Mouse (Mus musculus) heart, adult 2 months (tissue): Measurements from ENCODE around the gene Rab42. TPM values are rescaled to one million over a fixed set of nuclear protein-coding genes. Genes with fewer than 3 reads are reported as not detected.

ENCODE experiments used
- DNase-seq, 2 experiments: peaks; one replicate each; pipeline ENCODE4 v3.0.0; 2021
- H3K27ac ChIP-seq: fragments of 200-600 bp; 2 replicates; pipeline ENCODE4 v1.8.1; 2022
- H3K27me3 ChIP-seq: fragments of 200-500 bp; 2 replicates; pipeline ENCODE4 v1.6.1; 2012; ENCODE audit warnings: mild to moderate bottlenecking, low read length, inconsistent platforms, mixed read lengths; ENCODE audit not compliant: control insufficient read depth, insufficient read depth
- H3K36me3 ChIP-seq: fragments of 200-500 bp; 2 replicates; pipeline ENCODE4 v1.6.1; 2012; ENCODE audit warnings: low read length, inconsistent platforms; ENCODE audit not compliant: control insufficient read depth, insufficient read depth
- H3K4me1 ChIP-seq: fragments of 200-500 bp; 2 replicates; pipeline ENCODE4 v1.6.1; 2011; ENCODE audit warnings: low read length; ENCODE audit not compliant: control insufficient read depth, insufficient read depth
- H3K4me3 ChIP-seq: fragments of 200-600 bp; 2 replicates; pipeline ENCODE4 v1.8.1; 2022
- H3K79me2 ChIP-seq: fragments of 200-500 bp; replicated peaks from 2 replicates; pipeline ENCODE4 v1.6.1; 2012; ENCODE audit warnings: mild to moderate bottlenecking, inconsistent platforms, low read length, moderate library complexity, mixed read lengths; ENCODE audit not compliant: control insufficient read depth, insufficient read depth
- H3K9ac ChIP-seq: fragments of 200-500 bp; 2 replicates; pipeline ENCODE4 v1.6.1; 2012; ENCODE audit warnings: low read depth, mild to moderate bottlenecking, control low read depth, inconsistent platforms, low read length, mixed read lengths
- CTCF ChIP-seq: fragments of 200-600 bp; IDR thresholded peaks from 2 replicates; pipeline ENCODE4 v1.8.1; 2022; ENCODE audit warnings: antibody characterized with exemption, mild to moderate bottlenecking, moderate library complexity
- EP300 ChIP-seq: fragments of 200-500 bp; IDR thresholded peaks from 2 replicates; pipeline ENCODE4 v1.6.1; 2011; ENCODE audit warnings: low read depth, low read length, control low read depth; ENCODE audit not compliant: insufficient read depth
- POLR2A ChIP-seq: fragments of 200-500 bp; IDR thresholded peaks from 2 replicates; pipeline ENCODE4 v1.6.1; 2011; ENCODE audit warnings: mild to moderate bottlenecking, low read depth, low read length, control low read depth; ENCODE audit not compliant: insufficient read depth
- WGBS: fragments of 180-500 bp; shearing (Covaris S2); methylation state at CpG from one replicate; pipeline ENCODE4 v1.1.7; 2018; 5-methylcytosine and 5-hydroxymethylcytosine counted together
- intact Hi-C: fragments of 180-260 bp; cut with DNase I; formaldehyde crosslinking; loops from one replicate; pipeline ENCODE4 v1.15.1; 2025
- polyA plus RNA-seq: library from polyadenylated mRNA; depleted of rRNA; stranded (reverse); fragments of >200 nt; gene quantifications from 2 replicates; pipeline ENCODE4 v1.2.3, GENCODE M21; 2012
- total RNA-seq, 2 experiments: library from RNA; stranded (reverse); gene quantifications; 2 replicates each; pipeline ENCODE4 v1.2.3; 2021

Rab42 gene
- total and polyA plus RNA-seq, 3 experiments = 0.73 to 4.2 (median 1.1) TPM

DNA sequence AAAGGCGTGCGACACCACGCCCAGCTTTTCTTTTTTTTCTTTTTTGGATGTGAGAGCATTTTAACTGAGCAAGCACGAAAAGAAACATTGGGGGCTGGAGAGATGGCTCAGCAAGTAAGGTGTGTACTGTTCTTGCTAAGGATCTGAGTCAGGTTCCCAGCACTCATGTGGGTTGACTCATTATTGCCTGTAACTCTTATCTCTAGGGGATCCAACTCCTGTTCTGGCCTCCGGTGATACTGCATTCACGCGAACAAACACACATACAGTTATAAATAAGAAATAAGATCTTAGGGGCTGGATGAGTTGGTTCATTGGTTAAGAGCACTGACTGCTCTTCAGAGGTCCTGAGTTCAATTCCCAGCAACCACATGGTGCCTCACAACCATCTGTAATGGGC is 39.9 kb downstream of the Rab42 start:
- Histone ChIP-seq H3K4me3 (no peak overlapping the region), H3K27me3 (no peaks in the 10 kb centered on the region), H3K79me2 (no peaks in the 10 kb centered on the region), H3K36me3 (peaks cover 6% of the 10 kb centered on the region; the same call in 1 of the 2 replicates), H3K9ac (no peak overlapping the region), H3K4me1 (peaks cover 4% of the 10 kb centered on the region), H3K27ac (no peak overlapping the region)
- TF ChIP-seq POLR2A = no peak
- TF ChIP-seq CTCF = no peak
- TF ChIP-seq EP300 = no peak
- 94% methylated on average over 7 of the region's 7 CpGs for WGBS
- intact Hi-C loops = no loop called here
- no peak for DNase-seq

DNA sequence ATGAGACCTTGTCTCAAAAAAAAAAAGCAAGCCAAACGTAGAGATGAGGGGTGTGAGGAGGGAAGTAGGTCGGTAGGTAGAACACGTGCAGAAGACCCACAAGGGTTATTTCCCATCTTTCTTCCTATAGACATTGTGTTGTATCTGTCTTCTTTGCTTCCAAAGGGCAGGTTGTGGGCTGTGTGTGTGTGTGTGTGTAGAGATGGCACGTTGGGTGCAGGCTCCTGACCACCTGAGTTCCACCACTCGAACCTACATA is 40.9 kb downstream of the Rab42 start:
- no peak overlapping the region for H3K27ac ChIP-seq
- DNase-seq = no peak
- no peaks in the 10 kb centered on the region for H3K79me2 ChIP-seq
- no peak overlapping the region for H3K9ac ChIP-seq
- no peak overlapping the region for H3K4me3 ChIP-seq
- 74% methylated on average over 5 of the region's 5 CpGs for WGBS
- peaks cover 4% of the 10 kb centered on the region for H3K4me1 ChIP-seq
- H3K27me3 ChIP-seq = no peaks in the 10 kb centered on the region
- TF ChIP-seq CTCF = no peak
- no peak for TF ChIP-seq EP300
- no peak for TF ChIP-seq POLR2A
- peaks cover 6% of the 10 kb centered on the region; the same call in 1 of the 2 replicates for H3K36me3 ChIP-seq
- intact Hi-C loops = no loop called here

DNA sequence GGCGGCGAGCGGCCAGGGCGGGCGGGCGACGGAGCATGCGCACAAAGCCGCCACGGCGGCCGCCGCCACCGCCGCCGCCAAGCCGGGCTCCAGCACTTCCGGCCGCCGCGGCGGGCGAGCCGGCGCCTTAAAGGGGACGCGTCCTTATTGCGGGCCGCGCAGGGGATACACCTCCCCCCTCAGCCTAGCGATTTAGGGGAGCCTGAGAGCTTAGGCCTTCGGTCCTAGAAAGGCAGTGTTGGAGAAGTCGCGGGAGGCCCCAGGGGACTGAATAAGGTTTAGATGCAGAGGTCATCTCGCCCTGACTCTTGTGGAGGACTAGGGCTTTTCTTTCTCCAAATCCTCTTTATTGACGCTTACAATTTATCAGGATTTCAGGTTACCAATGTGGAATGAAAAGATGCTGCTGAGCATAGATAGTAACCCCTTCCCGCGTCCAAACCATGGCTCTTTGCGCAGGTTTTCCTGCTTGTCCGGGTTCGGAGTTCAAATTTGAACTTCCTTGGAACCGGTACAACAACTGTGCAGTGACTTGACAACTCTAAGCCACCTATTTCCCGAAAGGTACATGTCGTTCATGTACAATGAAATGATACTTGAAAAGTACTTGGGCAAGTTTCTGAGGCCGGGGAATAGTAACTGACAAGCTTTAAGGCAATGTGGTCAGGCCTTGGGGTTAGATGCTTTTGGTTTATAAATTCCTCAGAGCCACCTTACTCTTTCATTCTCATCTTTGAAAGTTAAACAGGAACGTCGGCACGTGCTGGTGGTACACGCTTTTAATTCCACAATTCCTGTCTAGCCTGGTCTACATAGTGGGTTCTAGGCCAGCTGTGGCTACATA is 41.4 kb downstream of the Rab42 start, which contains the start of gene Gmeb1:
Gene Gmeb1 (minus strand): TSS at position 89 of the 844 bp plus-strand sequence.
- TF ChIP-seq POLR2A (peak; percentile 57; the same call in 1 of the 2 replicates), CTCF (no peak), EP300 (no peak)
- no peaks in the 10 kb centered on the region for H3K79me2 ChIP-seq
- peaks cover 4% of the 10 kb centered on the region for H3K4me1 ChIP-seq
- peak within 1 kb of the TSS; percentile 95 for H3K27ac ChIP-seq
- WGBS = 10% methylated on average over 37 of the region's 49 CpGs
- intact Hi-C loops = loop anchor here (2.0 kb wide), 1 partner anchor 49 kb away; the partner anchor contains the start of gene Ythdf2
- peak within 1 kb of the TSS; percentile 79 for H3K9ac ChIP-seq
- peak; percentile 89 for DNase-seq
- H3K36me3 ChIP-seq = peaks cover 6% of the 10 kb centered on the region; the same call in 1 of the 2 replicates
- H3K4me3 ChIP-seq = peak within 1 kb of the TSS; percentile 76
- H3K27me3 ChIP-seq = no peaks in the 10 kb centered on the region

DNA sequence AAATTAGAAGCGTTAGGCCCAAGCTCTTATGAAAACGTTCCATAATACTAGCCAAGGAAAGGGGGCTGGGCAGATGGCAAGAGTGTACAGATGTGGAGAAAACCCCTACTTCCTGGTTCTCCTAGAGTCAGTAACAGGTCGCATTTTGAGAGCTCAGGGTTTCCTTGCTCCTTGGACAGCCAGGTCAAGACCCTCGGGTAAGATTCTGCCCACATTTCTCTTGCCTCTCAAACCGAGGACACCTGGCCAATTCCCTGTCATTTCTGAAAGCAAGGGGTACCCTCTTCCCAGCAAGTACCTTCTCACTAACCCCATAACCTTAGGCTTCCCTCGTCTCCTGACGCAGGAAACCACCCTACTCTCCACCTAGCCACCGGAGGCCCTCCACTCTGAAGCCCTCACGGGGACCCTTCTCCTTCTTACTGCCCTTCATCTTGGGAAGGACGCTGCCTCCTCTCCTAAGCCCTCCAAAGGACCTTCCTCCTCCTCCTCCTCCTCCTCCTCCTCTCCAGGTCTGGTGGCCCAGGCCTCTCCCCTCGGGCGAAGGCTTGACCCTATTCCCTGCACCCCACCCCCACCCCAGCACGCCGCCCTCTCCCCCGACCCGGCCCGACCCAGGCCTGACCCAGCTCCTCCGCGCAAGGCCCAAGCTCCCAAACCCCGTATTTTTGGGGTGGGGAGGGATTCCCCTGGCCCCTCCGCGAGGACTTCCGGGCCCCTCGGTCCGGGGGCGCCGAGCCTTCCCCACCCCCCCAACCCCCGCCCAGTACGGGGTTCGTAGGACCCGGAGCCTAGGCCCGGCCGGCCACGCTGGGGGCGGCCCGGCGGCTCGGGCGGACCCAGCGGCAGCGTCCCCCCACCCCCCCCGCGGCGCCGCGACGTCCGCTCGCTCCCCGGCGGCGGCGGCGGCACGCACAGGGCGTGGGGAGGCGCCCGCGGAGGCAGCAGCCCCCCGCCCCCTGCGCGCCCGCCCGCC is 42.5 kb downstream of the Rab42 start:
- intact Hi-C loops = loop anchor here (2.0 kb wide), 1 partner anchor 48 kb away; the partner anchor contains the start of gene Ythdf2
- Histone ChIP-seq H3K27ac (peak overlapping the region; percentile 92), H3K4me1 (peaks cover 4% of the 10 kb centered on the region), H3K4me3 (peak overlapping the region; percentile 71), H3K9ac (peak overlapping the region; percentile 79), H3K27me3 (no peaks in the 10 kb centered on the region), H3K79me2 (no peaks in the 10 kb centered on the region), H3K36me3 (peaks cover 6% of the 10 kb centered on the region; the same call in 1 of the 2 replicates)
- under 1% methylated on average over 30 of the region's 64 CpGs for WGBS
- DNase-seq = peak; percentile 76 to 80
- no peak for TF ChIP-seq EP300
- TF ChIP-seq CTCF = no peak
- TF ChIP-seq POLR2A = no peak

DNA sequence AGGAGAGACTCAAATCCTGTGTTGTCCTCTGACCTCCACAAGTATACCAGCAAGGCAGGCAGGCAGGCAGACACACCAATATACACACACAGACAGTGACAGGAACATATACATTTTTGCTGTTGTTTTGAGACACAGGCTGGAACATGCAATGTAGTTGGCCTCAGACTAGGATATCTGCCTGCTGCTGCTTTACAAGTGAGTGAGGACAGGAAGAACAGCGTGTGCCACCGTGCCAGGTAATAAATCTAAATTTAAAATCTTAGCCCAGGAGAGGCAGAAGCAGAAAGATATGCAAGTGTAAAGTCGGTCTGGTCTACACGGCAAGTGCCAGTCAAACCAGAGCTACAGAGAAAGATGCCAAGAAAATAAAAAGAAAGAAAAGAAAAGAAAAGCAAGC is 43.9 kb downstream of the Rab42 start:
- H3K79me2 ChIP-seq = peaks cover 1% of the 10 kb centered on the region
- no peak for DNase-seq
- no peak for TF ChIP-seq CTCF
- peak; percentile 16; the same call in 1 of the 2 replicates for TF ChIP-seq POLR2A
- no peaks in the 10 kb centered on the region for H3K27me3 ChIP-seq
- peak overlapping the region; percentile 92 for H3K27ac ChIP-seq
- intact Hi-C loops = no loop called here
- peaks cover 6% of the 10 kb centered on the region; the same call in 1 of the 2 replicates for H3K36me3 ChIP-seq
- H3K9ac ChIP-seq = peak overlapping the region; percentile 13
- peaks cover 4% of the 10 kb centered on the region for H3K4me1 ChIP-seq
- 44% methylated on average over 4 of the region's 4 CpGs for WGBS
- no peak overlapping the region; the same call in 1 of the 2 replicates for H3K4me3 ChIP-seq
